Mouse (Mus musculus) myocyte (in vitro differentiated cells): ENCODE measurements around the gene Tmem248. TPM values are rescaled to one million over a fixed set of nuclear protein-coding genes. Genes with fewer than 3 reads are reported as not detected.

ENCODE experiments used
- H3K27me3 ChIP-seq: one replicate; pipeline ENCODE4 v1.6.1; 2011; ENCODE audit not compliant: control insufficient read depth, insufficient read depth, insufficient read length
- H3K36me3 ChIP-seq: one replicate; pipeline ENCODE4 v1.6.1; 2011; ENCODE audit not compliant: control insufficient read depth, insufficient read depth
- H3K4me2 ChIP-seq: one replicate; pipeline ENCODE4 v1.6.1; 2011; ENCODE audit warnings: low read depth, control low read depth
- H3K4me3 ChIP-seq: one replicate; pipeline ENCODE4 v1.5.1; 2011; ENCODE audit warnings: mild to moderate bottlenecking, control low read depth, moderate library complexity
- H3K79me2 ChIP-seq: one replicate; pipeline ENCODE4 v1.6.1; 2011; ENCODE audit not compliant: control insufficient read depth, insufficient read depth
- H3ac ChIP-seq: one replicate; pipeline ENCODE4 v1.6.1; 2011; ENCODE audit not compliant: control insufficient read depth, insufficient read length
- CEBPB ChIP-seq: IDR thresholded peaks from 2 replicates; pipeline ENCODE4 v1.6.1; 2011; ENCODE audit warnings: mild to moderate bottlenecking, moderate library complexity; ENCODE audit not compliant: poor library complexity, insufficient read depth, severe bottlenecking
- E2F4 ChIP-seq: IDR thresholded peaks from one replicate; pipeline ENCODE4 v1.6.1; 2011; ENCODE audit warnings: mild to moderate bottlenecking, control low read depth, moderate library complexity; ENCODE audit not compliant: insufficient read depth
- MAX ChIP-seq: IDR thresholded peaks from one replicate; pipeline ENCODE4 v1.6.1; 2011; ENCODE audit warnings: low read depth, mild to moderate bottlenecking, control low read depth
- MYOD1 ChIP-seq, 3 experiments: IDR thresholded peaks; one replicate each; pipeline ENCODE4 v1.6.1; 2011; ENCODE audit warnings: control low read depth in 2 of 3, low read depth in 2 of 3, mild to moderate bottlenecking in 2 of 3, moderate library complexity in 1 of 3; ENCODE audit not compliant: insufficient read length in 2 of 3, control insufficient read depth in 1 of 3
- MYOG ChIP-seq, 3 experiments: IDR thresholded peaks; one replicate each; pipeline ENCODE4 v1.6.1; 2011; ENCODE audit warnings: control low read depth in 2 of 3, low read depth in 2 of 3, mild to moderate bottlenecking in 2 of 3; ENCODE audit not compliant: insufficient read length in 2 of 3, control insufficient read depth in 1 of 3, insufficient read depth in 1 of 3
- POLR2A ChIP-seq: IDR thresholded peaks from one replicate; pipeline ENCODE4 v1.6.1; 2011; ENCODE audit warnings: low read depth, mild to moderate bottlenecking, control low read depth, moderate library complexity; ENCODE audit not compliant: insufficient read length
- POLR2AphosphoS2 ChIP-seq: IDR thresholded peaks from one replicate; pipeline ENCODE4 v1.6.1; 2011; ENCODE audit warnings: low read depth, control low read depth; ENCODE audit not compliant: insufficient read length
- REST ChIP-seq: IDR thresholded peaks from one replicate; pipeline ENCODE4 v1.6.1; 2011; ENCODE audit warnings: mild to moderate bottlenecking, control low read depth, moderate library complexity; ENCODE audit not compliant: insufficient read depth, insufficient read length
- SRF ChIP-seq: IDR thresholded peaks from one replicate; pipeline ENCODE4 v1.6.1; 2011; ENCODE audit warnings: low read depth; ENCODE audit not compliant: control insufficient read depth, insufficient read length
- TCF12 ChIP-seq: IDR thresholded peaks from one replicate; pipeline ENCODE4 v1.6.1; 2011; ENCODE audit warnings: mild to moderate bottlenecking, control low read depth; ENCODE audit not compliant: poor library complexity, insufficient read depth, severe bottlenecking
- TCF3 ChIP-seq: IDR thresholded peaks from one replicate; pipeline ENCODE4 v1.6.1; 2011; ENCODE audit warnings: low read depth, control low read depth; ENCODE audit not compliant: insufficient read length
- USF1 ChIP-seq: IDR thresholded peaks from one replicate; pipeline ENCODE4 v1.6.1; 2011; ENCODE audit warnings: low read depth, mild to moderate bottlenecking, control low read depth, moderate library complexity
- polyA plus RNA-seq: library from polyadenylated mRNA; unstranded; fragments of >200 nt; fragmentation: generic; extraction: Trizol; gene quantifications from one replicate; pipeline ENCODE4 v1.2.1, GENCODE M21; 2012; ENCODE audit warnings: missing spikeins

The Tmem248 gene
- polyA plus RNA-seq, 1 experiment = 25.3 TPM

DNA sequence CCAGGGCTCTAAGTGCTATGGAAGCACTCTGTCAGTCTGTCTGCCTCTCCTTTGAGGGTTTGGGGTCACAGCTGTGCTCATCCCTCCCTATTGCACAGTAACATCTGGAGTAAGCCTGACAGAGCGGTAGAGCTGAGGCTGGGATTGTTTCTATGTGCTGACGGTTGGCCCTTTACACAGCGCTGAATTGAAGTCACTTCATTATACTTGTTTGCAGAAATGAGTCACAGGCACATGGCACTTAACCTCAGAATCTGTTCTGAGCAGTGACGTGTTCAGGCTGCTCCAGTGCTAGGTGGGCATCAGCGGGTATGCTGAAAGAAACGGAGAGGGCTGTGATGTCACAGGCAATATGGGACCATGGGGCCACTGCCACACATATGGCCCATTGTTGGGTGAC is 56.2 kb downstream of the Tmem248 start:
- TF ChIP-seq MYOD1 (IDR thresholded peaks at IDR 0.05; ENCODE audit: control insufficient read depth in 1 of 3, insufficient read length in 2 of 3, low read depth in 2 of 3) (no peak), USF1 (no peak), POLR2A (no peak), MAX (no peak), MYOG (IDR thresholded peaks at IDR 0.05; ENCODE audit: control insufficient read depth in 1 of 3, insufficient read depth in 1 of 3, insufficient read length in 2 of 3, low read depth in 2 of 3) (no peak), POLR2AphosphoS2 (no peak), TCF12 (no peak), TCF3 (no peak), SRF (no peak), CEBPB (no peak), REST (no peak), E2F4 (no peak)
- Histone ChIP-seq H3K79me2 (no peaks in the 10 kb centered on the region), H3K4me3 (no peak overlapping the region), H3ac (no peak overlapping the region), H3K4me2 (no peak overlapping the region), H3K36me3 (peaks cover 14% of the 10 kb centered on the region), H3K27me3 (no peaks in the 10 kb centered on the region)

DNA sequence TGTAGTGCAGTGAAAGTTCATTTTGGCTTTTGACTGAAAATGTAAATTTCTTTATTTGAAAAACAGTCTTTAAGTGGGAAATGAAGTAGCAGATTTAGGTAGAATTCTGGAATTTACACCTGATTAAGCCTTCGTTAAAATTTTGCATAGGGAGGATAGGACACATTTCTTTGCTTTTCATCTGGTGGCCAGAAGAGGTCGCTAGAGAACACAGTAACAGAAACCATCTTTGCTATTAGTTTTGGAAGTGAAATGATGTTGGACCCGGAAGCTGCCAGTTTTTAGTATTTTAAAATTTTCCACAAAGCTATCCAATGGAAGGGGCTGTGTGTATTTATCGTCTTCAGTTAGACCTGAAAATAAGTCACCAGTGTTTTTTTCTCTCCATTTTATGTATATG is 58.6 kb downstream of the Tmem248 start:
- TF ChIP-seq REST = no peak
- TF ChIP-seq MYOD1 (IDR thresholded peaks at IDR 0.05; ENCODE audit: control insufficient read depth in 1 of 3, insufficient read length in 2 of 3, low read depth in 2 of 3) = no peak
- no peak for TF ChIP-seq POLR2A
- TF ChIP-seq CEBPB = no peak
- no peak for TF ChIP-seq USF1
- TF ChIP-seq POLR2AphosphoS2 = no peak
- TF ChIP-seq TCF3 = no peak
- TF ChIP-seq E2F4 = no peak
- TF ChIP-seq MAX = no peak
- TF ChIP-seq TCF12 = no peak
- TF ChIP-seq SRF = no peak
- TF ChIP-seq MYOG (IDR thresholded peaks at IDR 0.05; ENCODE audit: control insufficient read depth in 1 of 3, insufficient read depth in 1 of 3, insufficient read length in 2 of 3, low read depth in 2 of 3) = no peak
- H3K4me3 ChIP-seq = no peak overlapping the region
- H3ac ChIP-seq = no peak overlapping the region
- H3K79me2 ChIP-seq = no peaks in the 10 kb centered on the region
- no peak overlapping the region for H3K4me2 ChIP-seq
- H3K27me3 ChIP-seq = no peaks in the 10 kb centered on the region
- peaks cover 11% of the 10 kb centered on the region for H3K36me3 ChIP-seq

DNA sequence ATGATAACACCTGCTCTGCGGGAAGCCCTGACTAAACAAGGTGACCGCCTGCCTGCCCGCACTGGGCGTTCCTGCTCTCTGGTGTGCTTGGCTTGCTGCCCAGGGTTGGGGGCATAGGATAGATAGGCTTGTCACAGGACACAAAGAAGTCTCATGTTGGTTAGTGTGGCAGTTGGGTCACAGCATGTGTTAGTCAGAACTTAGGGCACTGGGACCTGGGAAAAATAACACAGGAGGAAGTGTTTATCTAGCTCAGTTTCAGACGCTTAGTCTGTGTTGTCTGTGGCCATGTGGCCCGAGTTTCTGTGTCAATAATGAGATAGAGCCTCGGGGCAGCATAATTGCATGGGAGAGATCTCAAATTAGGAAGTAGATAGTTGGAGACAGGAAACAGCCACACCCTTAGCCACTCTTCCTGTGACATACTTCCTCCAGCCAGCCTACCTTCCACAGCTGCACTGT is 61.2 kb downstream of the Tmem248 start:
- H3K4me2 ChIP-seq = no peak overlapping the region
- H3K79me2 ChIP-seq = no peaks in the 10 kb centered on the region
- H3K36me3 ChIP-seq = peaks cover 16% of the 10 kb centered on the region
- TF ChIP-seq MAX = no peak
- TF ChIP-seq REST = no peak
- TF ChIP-seq SRF = no peak
- no peak for TF ChIP-seq POLR2AphosphoS2
- no peak for TF ChIP-seq USF1
- TF ChIP-seq POLR2A = no peak
- no peak for TF ChIP-seq E2F4
- TF ChIP-seq MYOD1 (IDR thresholded peaks at IDR 0.05; ENCODE audit: control insufficient read depth in 1 of 3, insufficient read length in 2 of 3, low read depth in 2 of 3) = no peak
- TF ChIP-seq CEBPB = no peak
- no peak for TF ChIP-seq TCF3
- no peak for TF ChIP-seq TCF12
- no peak for TF ChIP-seq MYOG (IDR thresholded peaks at IDR 0.05; ENCODE audit: control insufficient read depth in 1 of 3, insufficient read depth in 1 of 3, insufficient read length in 2 of 3, low read depth in 2 of 3)
- no peaks in the 10 kb centered on the region for H3K27me3 ChIP-seq
- no peak overlapping the region for H3ac ChIP-seq
- H3K4me3 ChIP-seq = no peak overlapping the region

DNA sequence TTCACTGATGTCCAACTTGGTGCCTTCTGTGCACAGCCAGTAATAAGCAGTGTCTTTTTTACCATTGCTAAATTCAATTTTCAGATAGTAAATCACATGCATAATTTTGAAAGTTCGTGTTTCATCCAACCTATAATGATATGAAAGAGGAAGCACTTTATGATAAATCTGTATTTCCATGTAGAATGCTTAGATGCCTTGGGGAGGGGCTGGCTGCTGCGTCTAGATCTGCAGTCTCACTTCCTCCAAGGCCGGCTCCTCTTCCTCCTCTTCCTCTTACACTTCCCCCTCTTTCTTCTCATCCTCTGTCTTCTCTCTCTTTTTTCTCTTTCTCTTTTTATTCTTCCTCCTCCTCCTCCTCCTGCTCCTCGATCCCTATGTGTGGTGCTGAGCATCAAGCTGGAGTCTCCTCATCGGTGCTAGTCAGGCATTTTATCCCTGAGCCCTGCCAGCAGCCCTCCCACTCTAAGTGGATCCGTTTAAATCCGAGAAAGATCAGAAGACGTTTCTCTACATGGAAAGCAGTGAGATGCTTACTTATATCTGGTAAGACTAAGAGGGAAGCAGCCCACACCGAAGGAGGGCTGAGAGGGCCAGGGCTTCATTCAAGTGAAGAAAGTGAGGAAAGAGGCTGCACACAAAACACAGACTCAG is 66.3 kb downstream of the Tmem248 start:
- no peak overlapping the region for H3K4me2 ChIP-seq
- H3K36me3 ChIP-seq = peaks cover 10% of the 10 kb centered on the region
- H3K79me2 ChIP-seq = no peaks in the 10 kb centered on the region
- H3ac ChIP-seq = no peak overlapping the region
- no peak overlapping the region for H3K4me3 ChIP-seq
- H3K27me3 ChIP-seq = no peaks in the 10 kb centered on the region
- TF ChIP-seq MYOD1 (IDR thresholded peaks at IDR 0.05; ENCODE audit: control insufficient read depth in 1 of 3, insufficient read length in 2 of 3, low read depth in 2 of 3) (no peak), USF1 (no peak), MYOG (IDR thresholded peaks at IDR 0.05; ENCODE audit: control insufficient read depth in 1 of 3, insufficient read depth in 1 of 3, insufficient read length in 2 of 3, low read depth in 2 of 3) (no peak), E2F4 (no peak), POLR2AphosphoS2 (no peak), REST (no peak), POLR2A (no peak), MAX (no peak), SRF (no peak), TCF12 (no peak), TCF3 (no peak), CEBPB (no peak)

DNA sequence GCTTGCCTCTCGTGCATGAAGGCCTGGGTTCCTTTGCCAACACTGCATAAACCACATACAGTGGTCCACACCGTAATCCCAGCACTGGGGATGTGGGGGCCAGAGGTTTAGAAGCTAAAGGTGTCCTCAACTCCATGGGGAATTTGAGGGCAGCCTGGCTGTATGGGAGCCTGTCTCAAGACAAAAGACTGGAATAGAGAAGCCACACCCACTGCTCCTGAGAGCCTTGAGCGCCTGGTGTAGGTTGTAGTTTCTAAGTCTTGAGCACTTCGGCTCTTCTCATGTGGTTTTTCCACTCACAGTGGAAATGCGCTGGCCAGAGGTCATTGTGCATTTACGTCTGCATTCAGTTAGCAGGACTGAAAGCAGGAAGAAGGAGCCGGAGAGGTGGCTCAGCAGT is 71.2 kb downstream of the Tmem248 start:
- no peaks in the 10 kb centered on the region for H3K79me2 ChIP-seq
- H3K36me3 ChIP-seq = peaks cover 4% of the 10 kb centered on the region
- H3K4me2 ChIP-seq = no peak overlapping the region
- H3K27me3 ChIP-seq = no peaks in the 10 kb centered on the region
- no peak overlapping the region for H3ac ChIP-seq
- H3K4me3 ChIP-seq = no peak overlapping the region
- TF ChIP-seq MYOD1 (IDR thresholded peaks at IDR 0.05; ENCODE audit: control insufficient read depth in 1 of 3, insufficient read length in 2 of 3, low read depth in 2 of 3) (no peak), SRF (no peak), MAX (no peak), E2F4 (no peak), CEBPB (no peak), TCF3 (no peak), POLR2A (no peak), POLR2AphosphoS2 (no peak), MYOG (IDR thresholded peaks at IDR 0.05; ENCODE audit: control insufficient read depth in 1 of 3, insufficient read depth in 1 of 3, insufficient read length in 2 of 3, low read depth in 2 of 3) (no peak), USF1 (no peak), REST (no peak), TCF12 (no peak)
